Mouse (Mus musculus): ENCODE data around the gene Gpr84.

- TF ChIP-seq USF1 (IDR thresholded peaks at IDR 0.05; ENCODE audit: low read depth) (no peak), POLR2AphosphoS2 (IDR thresholded peaks at IDR 0.05; ENCODE audit: insufficient read length, low read depth) (no peak), POLR2A (IDR thresholded peaks at IDR 0.05; ENCODE audit: insufficient read length, low read depth) (no peak), E2F4 (IDR thresholded peaks at IDR 0.05; ENCODE audit: insufficient read depth) (no peak), MYOG (IDR thresholded peaks at IDR 0.05; ENCODE audit: control insufficient read depth in 1 of 3, insufficient read depth in 1 of 3, insufficient read length in 2 of 3, low read depth in 2 of 3) (no peak), MAX (IDR thresholded peaks at IDR 0.05; ENCODE audit: low read depth) (no peak), CEBPB (IDR thresholded peaks at IDR 0.05; ENCODE audit: insufficient read depth, poor library complexity, severe bottlenecking) (no peak), SRF (IDR thresholded peaks at IDR 0.05; ENCODE audit: control insufficient read depth, insufficient read length, low read depth) (no peak), TCF12 (IDR thresholded peaks at IDR 0.05; ENCODE audit: insufficient read depth, poor library complexity, severe bottlenecking) (no peak)
Measured at GRCm38 (mm10) chr15:103343556-103343955, 33.1 kb upstream of the Gpr84 start.
